Mouse (Mus musculus): ENCODE results near the gene Camta2. TPM values are rescaled to one million over a fixed set of nuclear protein-coding genes. Genes with fewer than 3 reads are reported as not detected.
A peak's percentile ranks its signal among the peaks of the same experiment; 100 is the strongest.

Camta2 gene
- polyA plus RNA-seq, 1 experiment from 2014 or later, result 12.6 TPM

DNA sequence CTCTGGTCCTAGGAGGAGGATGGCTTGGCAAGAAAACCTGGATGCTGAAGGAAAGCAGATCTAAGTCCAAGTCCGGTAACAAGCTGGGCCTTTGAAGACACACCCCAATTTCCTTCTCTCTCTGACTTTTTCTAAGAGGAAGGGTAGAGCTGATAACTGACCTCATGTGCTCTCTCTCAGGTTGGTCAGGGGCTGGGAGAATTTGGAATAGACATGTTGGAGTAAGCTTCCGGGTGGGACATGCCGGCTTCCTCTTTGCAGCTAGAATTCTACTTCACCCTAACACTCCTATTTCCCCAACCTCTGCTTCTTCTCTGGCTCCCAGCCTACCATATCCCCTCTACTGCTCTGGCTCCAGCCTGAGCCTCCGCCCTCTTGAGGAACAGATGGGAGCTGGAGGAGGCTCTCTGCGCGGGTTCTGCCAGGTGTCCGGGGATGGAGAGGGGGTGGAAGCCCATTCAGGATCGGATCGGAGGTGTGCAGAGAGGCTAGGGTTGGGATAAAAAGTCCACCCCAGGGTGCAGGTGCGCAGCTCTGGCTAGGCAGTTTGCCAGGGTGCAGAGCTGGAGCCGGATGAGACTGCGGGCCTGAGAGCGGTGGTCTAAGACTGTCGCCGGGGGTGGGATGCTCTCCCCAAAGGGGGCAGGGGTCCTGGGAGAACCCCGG is 871 bp downstream of the Camta2 start:
- H3K4me2 ChIP-seq, result peak overlapping the region; percentile 86
- peak overlapping the region; percentile 84 for H3K4me3 ChIP-seq (replicated peaks)
- H3K9me3 ChIP-seq, result no peaks in the 10 kb centered on the region
- peaks cover 27% of the 10 kb centered on the region for H3K36me3 ChIP-seq (replicated peaks)
- peak overlapping the region; percentile 78 for H3K27ac ChIP-seq
- 4% methylated on average over 16 of the region's 16 CpGs for WGBS
- no peaks in the 10 kb centered on the region for H3K27me3 ChIP-seq
- peak overlapping the region; percentile 84 for H3K9ac ChIP-seq
- peak; percentile 74 for ATAC-seq (ENCODE audit: low FRiP score)
- H3K4me1 ChIP-seq, result peaks cover 33% of the 10 kb centered on the region

GRCm38 (mm10) chr11:70683640-70684039 is 4.3 kb downstream of the Camta2 start:
- H3K9me3 ChIP-seq, result no peaks in the 10 kb centered on the region
- no peak overlapping the region for H3K4me2 ChIP-seq
- H3K4me1 ChIP-seq, result peaks cover 36% of the 10 kb centered on the region
- 93% methylated on average over 5 of the region's 5 CpGs for WGBS
- H3K36me3 ChIP-seq (replicated peaks), result peaks cover 47% of the 10 kb centered on the region
- no peaks in the 10 kb centered on the region for H3K27me3 ChIP-seq
- no peak for ATAC-seq (ENCODE audit: low FRiP score)
- H3K27ac ChIP-seq, result no peak overlapping the region
- H3K9ac ChIP-seq, result no peak overlapping the region
- H3K4me3 ChIP-seq (replicated peaks), result no peak overlapping the region

DNA sequence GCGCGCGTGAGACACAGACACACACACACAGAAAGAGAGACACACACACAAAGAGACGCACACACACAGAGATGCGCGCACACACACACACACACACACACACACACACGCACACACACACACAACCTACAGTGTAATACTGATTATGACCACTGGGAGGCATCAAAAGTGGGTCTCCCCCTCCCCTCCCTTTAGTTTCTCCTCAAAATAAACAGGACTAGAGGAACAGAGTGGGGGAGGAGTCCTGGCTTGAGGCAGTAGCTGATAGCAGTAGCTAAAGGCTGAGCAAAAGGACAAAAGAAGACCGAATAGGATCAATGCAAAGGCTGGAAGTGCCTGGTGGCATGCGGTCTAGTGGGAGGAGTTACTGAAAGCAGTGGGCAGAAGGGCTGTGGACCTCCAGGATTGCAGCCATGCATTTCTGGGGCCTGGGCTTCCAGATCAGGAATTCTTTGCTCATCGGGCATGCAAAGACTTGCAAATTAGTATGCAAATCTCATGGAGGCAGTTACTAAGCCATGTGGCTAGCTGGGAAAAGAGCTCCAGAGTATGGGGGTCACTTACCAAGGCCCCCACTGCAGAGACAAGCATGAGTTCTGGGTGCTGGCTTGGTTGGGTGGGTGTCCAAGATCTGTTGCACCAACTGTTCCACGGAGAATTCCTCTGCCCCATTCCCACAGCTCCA is 5.9 kb downstream of the Camta2 start:
- Histone ChIP-seq H3K9ac (peak overlapping the region; percentile 12), H3K27me3 (no peaks in the 10 kb centered on the region), H3K4me1 (peaks cover 26% of the 10 kb centered on the region), H3K4me3 (replicated peaks) (no peak overlapping the region), H3K36me3 (replicated peaks) (peaks cover 47% of the 10 kb centered on the region), H3K27ac (peak overlapping the region; percentile 83), H3K4me2 (peak overlapping the region; percentile 28), H3K9me3 (no peaks in the 10 kb centered on the region)
- WGBS, result 11% methylated on average over 11 of the region's 11 CpGs
- peak; percentile 87 for ATAC-seq (ENCODE audit: low FRiP score)

DNA sequence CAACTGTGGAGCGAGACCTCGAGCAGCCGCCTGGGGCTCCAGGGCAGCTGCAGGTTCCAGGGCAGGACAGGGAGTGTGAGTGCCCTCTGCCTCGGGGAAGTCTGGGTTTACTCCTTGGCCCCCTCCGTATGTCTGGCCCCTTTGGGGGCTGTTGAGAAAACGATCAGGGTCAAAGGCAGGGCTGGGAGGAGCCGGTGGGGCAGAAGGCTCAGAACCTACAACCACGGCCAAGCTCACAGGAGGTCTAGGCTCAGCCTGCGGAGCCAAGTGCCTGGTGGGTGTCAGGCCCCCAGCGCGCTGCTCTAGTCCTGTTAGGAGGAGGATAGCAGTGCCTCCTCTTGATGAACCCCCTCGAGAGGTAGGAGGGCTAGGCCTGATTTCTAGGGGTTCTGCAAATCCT is 6.7 kb downstream of the Camta2 start:
- Histone ChIP-seq H3K36me3 (replicated peaks) (peaks cover 52% of the 10 kb centered on the region), H3K9ac (peak overlapping the region; percentile 12; the same call in 1 of the 2 replicates), H3K27me3 (no peaks in the 10 kb centered on the region), H3K4me2 (no peak overlapping the region), H3K4me3 (replicated peaks) (no peak overlapping the region), H3K27ac (peak overlapping the region; percentile 1; the same call in 1 of the 2 replicates), H3K9me3 (no peaks in the 10 kb centered on the region), H3K4me1 (peaks cover 17% of the 10 kb centered on the region)
- ATAC-seq (ENCODE audit: low FRiP score), result no peak
- 67% methylated on average over 12 of the region's 12 CpGs for WGBS

DNA sequence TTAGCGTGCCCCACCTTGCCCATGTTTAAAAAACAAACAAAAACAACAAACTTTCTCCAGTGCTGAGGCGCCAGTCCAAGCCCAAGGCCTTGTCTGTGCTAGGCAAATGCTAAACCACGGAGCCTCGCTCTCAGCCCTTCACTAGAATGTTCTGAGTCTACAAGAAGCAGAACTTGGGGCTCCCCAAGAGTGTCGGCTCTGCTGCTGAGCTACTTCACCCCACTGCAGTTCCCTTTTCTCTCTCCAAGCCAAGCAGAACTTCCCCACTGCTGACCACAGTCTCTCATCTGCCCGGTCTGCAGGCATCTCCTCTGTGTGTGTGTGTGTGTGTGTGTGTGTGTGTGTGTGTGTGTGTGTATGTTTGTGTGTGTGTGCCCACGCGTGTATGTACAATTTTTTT is 8.0 kb downstream of the Camta2 start:
- Histone ChIP-seq H3K9me3 (no peaks in the 10 kb centered on the region), H3K36me3 (replicated peaks) (peaks cover 58% of the 10 kb centered on the region), H3K27ac (no peak overlapping the region), H3K9ac (no peak overlapping the region), H3K4me3 (replicated peaks) (no peak overlapping the region), H3K27me3 (no peaks in the 10 kb centered on the region), H3K4me1 (peaks cover 16% of the 10 kb centered on the region), H3K4me2 (no peak overlapping the region)
- no peak for ATAC-seq (ENCODE audit: low FRiP score)
- 96% methylated on average over 7 of the region's 8 CpGs for WGBS

DNA sequence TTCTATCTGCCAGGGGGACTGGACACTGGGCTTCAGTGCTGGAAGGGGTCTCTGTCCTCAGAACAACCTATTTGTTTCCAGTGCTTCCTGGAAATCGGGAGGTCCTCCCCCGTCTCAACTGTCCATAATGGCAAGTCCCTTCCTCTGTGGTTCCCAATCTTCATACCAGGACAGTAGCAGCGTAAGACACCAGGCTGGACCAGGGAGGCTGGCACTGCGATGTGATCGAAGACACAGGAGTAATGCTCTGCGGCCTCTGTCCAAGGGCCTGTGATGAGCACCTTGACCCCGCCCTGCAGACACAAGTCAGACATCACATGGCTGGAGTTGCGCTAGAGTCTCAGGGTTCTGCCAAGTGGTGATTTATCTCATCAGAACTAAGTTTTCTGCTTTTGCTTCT is 8.5 kb downstream of the Camta2 start:
- peaks cover 16% of the 10 kb centered on the region for H3K4me1 ChIP-seq
- no peaks in the 10 kb centered on the region for H3K27me3 ChIP-seq
- ATAC-seq (ENCODE audit: low FRiP score), result no peak
- no peaks in the 10 kb centered on the region for H3K9me3 ChIP-seq
- H3K36me3 ChIP-seq (replicated peaks), result peaks cover 59% of the 10 kb centered on the region
- 93% methylated on average over 8 of the region's 8 CpGs for WGBS
- H3K4me3 ChIP-seq (replicated peaks), result no peak overlapping the region
- H3K27ac ChIP-seq, result no peak overlapping the region
- H3K4me2 ChIP-seq, result no peak overlapping the region
- H3K9ac ChIP-seq, result no peak overlapping the region

GRCm38 (mm10) chr11:70678576-70678975 is 9.3 kb downstream of the Camta2 start:
- H3K27me3 ChIP-seq, result no peaks in the 10 kb centered on the region
- H3K9ac ChIP-seq, result no peak overlapping the region
- H3K9me3 ChIP-seq, result no peaks in the 10 kb centered on the region
- no peak for ATAC-seq (ENCODE audit: low FRiP score)
- H3K4me3 ChIP-seq (replicated peaks), result no peak overlapping the region
- H3K27ac ChIP-seq, result no peak overlapping the region
- peaks cover 58% of the 10 kb centered on the region for H3K36me3 ChIP-seq (replicated peaks)
- no peak overlapping the region for H3K4me2 ChIP-seq
- 72% methylated on average over 2 of the region's 2 CpGs for WGBS
- H3K4me1 ChIP-seq, result peaks cover 16% of the 10 kb centered on the region

DNA sequence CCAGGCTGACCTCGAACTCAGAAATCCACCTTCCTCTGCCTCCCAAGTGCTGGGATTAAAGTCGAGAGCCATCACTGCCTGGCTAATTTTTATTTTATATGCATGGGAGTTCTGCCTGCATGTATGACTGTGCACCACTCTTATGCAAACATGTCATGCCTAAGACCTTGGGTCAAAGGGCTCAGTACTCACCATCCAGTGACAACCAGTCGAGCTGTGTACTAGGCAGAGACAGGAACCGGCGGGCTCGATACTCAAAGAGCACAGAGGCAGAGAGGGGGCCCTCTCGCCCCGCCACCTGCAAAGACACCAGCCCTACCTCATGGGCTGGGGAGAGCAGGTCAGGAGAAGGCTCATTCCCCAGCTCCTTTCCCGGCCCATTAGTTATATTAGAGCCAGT is 9.8 kb downstream of the Camta2 start:
- Histone ChIP-seq H3K27ac (no peak overlapping the region), H3K4me3 (replicated peaks) (no peak overlapping the region), H3K9ac (no peak overlapping the region), H3K9me3 (no peaks in the 10 kb centered on the region), H3K4me2 (no peak overlapping the region), H3K4me1 (peaks cover 16% of the 10 kb centered on the region), H3K36me3 (replicated peaks) (peaks cover 54% of the 10 kb centered on the region), H3K27me3 (no peaks in the 10 kb centered on the region)
- no peak for ATAC-seq (ENCODE audit: low FRiP score)
- 79% methylated on average over 9 of the region's 9 CpGs for WGBS

GRCm38 (mm10) chr11:70674501-70674900 is 13.4 kb downstream of the Camta2 start:
- Histone ChIP-seq H3K9me3 (no peaks in the 10 kb centered on the region), H3K27me3 (no peaks in the 10 kb centered on the region), H3K4me1 (peaks cover 14% of the 10 kb centered on the region), H3K27ac (no peak overlapping the region), H3K9ac (no peak overlapping the region), H3K4me3 (replicated peaks) (no peak overlapping the region), H3K36me3 (replicated peaks) (peaks cover 39% of the 10 kb centered on the region), H3K4me2 (no peak overlapping the region)
- ATAC-seq (ENCODE audit: low FRiP score), result no peak
- 65% methylated on average over 11 of the region's 11 CpGs for WGBS

DNA sequence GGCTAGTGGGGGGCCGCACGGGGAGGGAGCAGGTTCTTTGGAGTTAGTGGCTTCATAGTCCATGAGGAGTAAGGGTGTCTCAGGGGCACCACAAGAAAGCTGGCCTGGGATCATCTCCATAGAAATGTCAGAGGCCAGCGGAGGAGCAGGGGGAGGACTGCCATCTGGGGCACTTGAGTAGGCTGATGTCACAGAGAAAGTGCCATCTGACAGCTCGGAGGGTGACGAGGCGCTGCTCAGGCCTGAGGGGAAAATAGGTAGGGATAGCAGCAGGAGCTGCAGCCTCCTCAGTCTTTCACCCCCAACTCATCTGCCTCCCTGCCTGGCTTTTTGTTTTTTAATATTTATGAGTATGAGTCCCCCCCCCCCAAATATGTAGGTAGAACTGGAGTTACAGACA is 13.9 kb downstream of the Camta2 start:
- H3K36me3 ChIP-seq (replicated peaks), result peaks cover 34% of the 10 kb centered on the region
- 63% methylated on average over 6 of the region's 6 CpGs for WGBS
- no peak for ATAC-seq (ENCODE audit: low FRiP score)
- H3K27ac ChIP-seq, result no peak overlapping the region
- no peak overlapping the region for H3K4me2 ChIP-seq
- no peaks in the 10 kb centered on the region for H3K27me3 ChIP-seq
- H3K4me1 ChIP-seq, result peaks cover 14% of the 10 kb centered on the region
- H3K4me3 ChIP-seq (replicated peaks), result no peak overlapping the region
- H3K9ac ChIP-seq, result no peak overlapping the region
- no peaks in the 10 kb centered on the region for H3K9me3 ChIP-seq

- no peak for ATAC-seq (ENCODE audit: low FRiP score)
- Histone ChIP-seq H3K27me3 (no peaks in the 10 kb centered on the region), H3K27ac (no peak overlapping the region), H3K36me3 (replicated peaks) (peaks cover 30% of the 10 kb centered on the region), H3K4me1 (peaks cover 28% of the 10 kb centered on the region), H3K9me3 (no peaks in the 10 kb centered on the region), H3K4me3 (replicated peaks) (no peak overlapping the region), H3K9ac (peak overlapping the region; percentile 84; the same call in 1 of the 2 replicates), H3K4me2 (0 out of 2 replicates have a peak overlapping the region, but pooled peaks have one; percentile 92)
- 77% methylated on average over 16 of the region's 16 CpGs for WGBS
Observed at GRCm38 (mm10) chr11:70671333-70672047, 16.4 kb downstream of the Camta2 start.

- H3K9me3 ChIP-seq, result no peaks in the 10 kb centered on the region
- peak overlapping the region; percentile 64 for H3K4me3 ChIP-seq (replicated peaks)
- peak overlapping the region; percentile 98 for H3K27ac ChIP-seq
- ATAC-seq (ENCODE audit: low FRiP score), result no peak
- peaks cover 26% of the 10 kb centered on the region for H3K36me3 ChIP-seq (replicated peaks)
- H3K9ac ChIP-seq, result peak overlapping the region; percentile 84
- peak overlapping the region; percentile 92 for H3K4me2 ChIP-seq
- peaks cover 28% of the 10 kb centered on the region for H3K4me1 ChIP-seq
- 48% methylated on average over 14 of the region's 14 CpGs for WGBS
- H3K27me3 ChIP-seq, result no peaks in the 10 kb centered on the region
Observed at GRCm38 (mm10) chr11:70670483-70670882, 17.4 kb downstream of the Camta2 start.
